Mouse (Mus musculus) G1E-ER4 (cell line): ENCODE measurements around the gene Rnase1. TPM values are rescaled to one million over a fixed set of nuclear protein-coding genes. Genes with fewer than 3 reads are reported as not detected.
"Not testable (repeated sequence)": the region's sequence is repeated elsewhere in the genome, so short reads cannot be mapped to it uniquely, and the experiment has no call there.

Experiments
- GATA1 ChIP-seq: IDR thresholded peaks from one replicate; pipeline ENCODE4 v1.8.0; 2012; ENCODE audit warnings: low read length, inconsistent platforms
- polyA plus RNA-seq: library from polyadenylated mRNA; stranded (reverse); fragments of >175 nt; gene quantifications from 2 replicates; pipeline ENCODE4 v1.2.3, GENCODE M21; 2012

Gene Rnase1
- polyA plus RNA-seq: not detected in 2 replicates

GRCm38 (mm10) chr14:51146685-51147084 lies at the start of gene Rnase1:
Gene Rnase1, minus strand, starts transcription at chr14:51146785.
- TF ChIP-seq GATA1: no peak

- TF ChIP-seq GATA1: no peak
Measured at GRCm38 (mm10) chr14:51195681-51196080, 49.1 kb upstream of the Rnase1 start.

DNA sequence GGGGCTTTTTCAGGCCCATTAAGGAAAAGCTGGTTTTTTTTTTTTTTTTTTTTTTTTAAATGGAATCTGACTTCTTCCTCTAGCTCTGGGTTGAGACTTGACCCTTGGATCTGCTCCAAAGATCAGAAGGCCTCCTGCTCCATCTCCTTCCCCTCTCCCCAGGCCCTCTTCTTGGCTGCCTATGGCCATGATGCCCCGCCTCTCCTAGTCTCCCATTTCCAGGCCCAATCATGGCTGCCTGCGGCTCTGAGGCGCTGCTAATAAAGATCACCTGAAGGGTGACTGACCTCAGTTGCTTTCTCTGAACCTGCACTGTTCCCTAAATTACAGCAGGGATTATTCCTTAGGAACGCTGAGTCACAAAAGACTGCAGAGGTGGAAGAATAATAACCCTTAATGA lies 27.3 kb upstream of the Rnase1 start:
- no peak for TF ChIP-seq GATA1

- no peak for TF ChIP-seq GATA1
Measured at GRCm38 (mm10) chr14:51166068-51166467, 19.5 kb upstream of the Rnase1 start.

DNA sequence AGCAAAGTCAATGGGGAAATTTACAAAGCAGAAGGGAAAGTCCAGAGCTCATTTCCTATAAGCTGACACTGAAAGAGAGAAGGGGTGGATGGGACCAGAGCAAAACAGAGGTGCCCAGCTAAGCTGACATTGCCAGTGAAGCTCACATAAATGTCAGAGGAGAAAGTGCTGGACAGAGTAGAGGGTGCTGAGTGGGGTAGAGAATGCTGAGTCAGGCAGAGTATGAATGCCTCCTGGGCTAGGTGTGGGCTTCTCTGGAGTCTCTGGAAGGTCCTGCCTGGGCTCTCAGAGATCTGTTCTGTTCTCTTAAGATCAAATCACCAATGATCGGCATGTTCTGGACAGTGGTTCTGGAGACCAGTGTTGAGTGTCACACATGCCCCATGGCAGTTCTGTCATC lies 18.9 kb upstream of the Rnase1 start:
- no peak for TF ChIP-seq GATA1

- TF ChIP-seq GATA1: not testable (repeated sequence)
Measured at GRCm38 (mm10) chr14:51161976-51162375, 15.4 kb upstream of the Rnase1 start, which contains the start of gene Rnase2b. Gene Rnase2b, plus strand, starts transcription at chr14:51162260.

GRCm38 (mm10) chr14:51157072-51157471 lies 10.5 kb upstream of the Rnase1 start:
- no peak for TF ChIP-seq GATA1

GRCm38 (mm10) chr14:51156736-51157068 lies 10.1 kb upstream of the Rnase1 start:
- no peak for TF ChIP-seq GATA1

DNA sequence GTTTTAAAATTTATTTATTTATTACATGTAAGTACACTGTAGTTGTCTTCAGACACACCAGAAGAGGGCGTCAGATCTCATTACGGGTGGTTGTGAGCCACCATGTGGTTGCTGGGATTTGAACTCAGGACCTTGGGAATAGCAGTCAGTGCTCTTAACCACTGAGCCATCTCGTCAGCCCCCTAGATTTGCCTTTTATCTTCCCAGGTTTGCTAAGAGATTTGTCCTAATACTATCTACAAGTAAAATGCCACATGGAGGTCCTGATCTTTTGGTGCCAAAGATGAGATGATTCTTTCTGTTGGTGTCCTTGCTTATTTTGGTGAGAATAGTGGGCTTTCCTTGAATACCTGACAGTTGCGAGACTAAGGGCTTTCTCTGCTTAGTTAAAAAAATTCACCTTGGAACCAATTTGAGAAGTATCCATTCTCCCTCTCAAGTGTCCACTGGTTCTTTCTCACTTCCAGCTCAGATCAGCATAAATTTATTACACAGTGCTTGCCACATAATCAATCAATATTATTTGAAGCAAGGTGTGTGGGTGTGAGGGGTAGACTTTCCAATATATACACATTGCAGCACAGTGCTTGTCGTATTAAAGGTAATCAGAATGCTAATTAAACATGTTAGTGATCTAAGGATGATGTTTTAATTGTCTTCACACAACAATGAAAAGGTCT lies 9.6 kb upstream of the Rnase1 start:
- no peak for TF ChIP-seq GATA1

- TF ChIP-seq GATA1: no peak
Measured at GRCm38 (mm10) chr14:51152249-51152870, 5.8 kb upstream of the Rnase1 start.

DNA sequence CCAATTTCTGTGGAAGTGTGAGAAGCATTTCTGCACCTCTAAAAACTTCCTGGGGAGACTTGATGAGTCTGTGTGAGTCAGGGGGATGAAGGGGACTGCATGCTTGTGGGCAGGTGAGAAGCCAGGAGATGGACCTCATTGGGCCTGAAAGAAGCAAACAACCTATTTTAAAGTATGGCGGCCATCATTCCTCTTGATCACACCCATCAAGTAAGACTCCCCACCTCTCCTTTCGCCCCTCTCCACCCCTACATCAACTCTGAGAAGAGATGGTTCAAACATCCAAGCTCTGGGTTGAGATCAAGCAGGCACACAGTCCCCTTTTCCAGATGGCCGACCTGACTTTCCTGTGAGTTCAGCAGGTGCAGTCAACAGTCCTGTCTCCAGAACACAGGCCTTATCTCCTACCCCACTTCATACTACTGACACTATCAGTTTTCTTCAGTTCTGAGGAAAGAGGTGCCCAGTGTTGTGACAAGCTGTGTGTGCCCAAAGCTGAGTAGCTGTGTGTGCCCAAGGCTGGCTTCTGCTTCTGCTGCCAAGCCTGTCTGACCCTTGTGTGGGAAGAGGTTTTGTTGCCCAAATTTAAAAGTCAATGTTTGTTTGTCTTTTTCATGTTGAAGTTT lies 3.7 kb upstream of the Rnase1 start:
- TF ChIP-seq GATA1: no peak

GRCm38 (mm10) chr14:51149164-51149563 lies 2.6 kb upstream of the Rnase1 start:
- TF ChIP-seq GATA1: no peak

- TF ChIP-seq GATA1: no peak
Measured at GRCm38 (mm10) chr14:51148006-51148405, 1.4 kb upstream of the Rnase1 start.

GRCm38 (mm10) chr14:51145521-51145920 lies 1.1 kb downstream of the Rnase1 start:
- TF ChIP-seq GATA1: no peak

GRCm38 (mm10) chr14:51144451-51144850 lies 2.1 kb downstream of the Rnase1 start:
- no peak for TF ChIP-seq GATA1

DNA sequence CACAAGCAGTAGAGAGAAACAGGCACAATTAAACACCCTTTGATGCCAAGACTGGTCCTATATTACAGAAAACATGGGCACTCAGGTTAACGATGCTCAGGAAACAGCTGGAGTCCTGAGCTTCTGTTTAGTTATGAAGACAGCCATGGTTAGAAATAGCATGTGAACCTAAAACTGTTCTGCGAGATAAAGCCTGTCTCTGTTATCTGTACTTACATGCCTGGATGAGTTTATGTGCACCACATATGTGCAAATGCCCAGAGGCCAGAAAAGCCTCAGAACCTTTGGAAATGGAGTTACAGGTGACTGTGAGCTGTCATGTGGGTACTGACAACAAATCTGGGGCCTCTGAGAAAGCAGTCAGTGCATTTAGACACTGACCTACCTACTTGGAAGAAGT lies 2.6 kb downstream of the Rnase1 start:
- TF ChIP-seq GATA1: no peak

- TF ChIP-seq GATA1: no peak
Measured at GRCm38 (mm10) chr14:51143287-51143686, 3.3 kb downstream of the Rnase1 start.
